ENCODE assay signal across 27 mouse cellular contexts in the genomic region with DNA sequence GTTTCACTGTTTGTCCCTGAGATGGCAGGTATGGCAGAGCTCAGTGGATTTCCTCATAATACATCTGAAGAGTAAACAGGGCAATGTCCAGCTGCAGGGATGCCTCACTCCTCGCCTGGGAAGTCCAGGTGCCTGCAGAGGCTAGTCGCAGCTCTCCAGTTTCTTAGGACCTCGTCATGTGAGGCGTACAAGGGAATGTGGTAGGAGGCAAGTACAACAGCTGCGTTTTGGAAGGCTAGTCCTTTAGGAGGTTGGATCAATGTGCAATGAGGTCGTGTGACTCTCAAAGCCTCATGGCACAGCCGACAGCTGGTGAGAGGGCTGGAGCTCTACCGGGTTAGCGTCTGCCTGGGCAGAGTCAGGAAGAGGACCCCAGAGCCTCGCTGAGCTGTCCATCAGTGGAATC. TPM values are rescaled to one million over a fixed set of nuclear protein-coding genes. Genes with fewer than 3 reads are reported as not detected.
DNase-seq lines count a peak whose midpoint lies in the region; ATAC-seq and TF ChIP-seq lines count a peak whose summit lies in the region.
"Had no signal": no experiment of that assay in that cellular context is flagged by ENCODE, and none has a peak within 500 bp of the region (broad histone marks: within the 10 kb centered on the region; RNA-seq: fewer than 3 reads in every experiment).

No protein-coding gene starts in this region.

- no peak overlapping the region for H3ac ChIP-seq in myocyte (ENCODE audit: control insufficient read depth, insufficient read length)

- no peak for TF ChIP-seq POLR2A in kidney, adult 2 months (IDR thresholded peaks at IDR 0.05; ENCODE audit: low read depth, low read length)
- no peak for TF ChIP-seq POLR2A in myocyte (IDR thresholded peaks at IDR 0.05; ENCODE audit: insufficient read length, low read depth)

- H3K4me3 ChIP-seq in kidney, adult 2 months (ENCODE audit: insufficient read depth, low read depth, low read length): no peak overlapping the region
- no peak overlapping the region for H3K4me3 ChIP-seq in embryonic facial prominence, embryonic 15.5 days (replicated peaks)
- no peak overlapping the region for H3K4me3 ChIP-seq in intestine, embryonic 16.5 days (ENCODE audit: low read length)
- no peak overlapping the region for H3K4me3 ChIP-seq in myocyte
- H3K4me3 ChIP-seq: embryonic facial prominence, embryonic 12.5 days; erythroblast, embryonic 14.5 days; forebrain, embryonic 12.5 days; kidney, embryonic 15.5 days; liver, embryonic 15.5 days; lung, embryonic 15.5 days; neural tube, embryonic 12.5 days had no signal

- WGBS in kidney, adult 2 months: 66% methylated on average over 10 of the region's 10 CpGs
- 82% methylated on average over 10 of the region's 10 CpGs for WGBS in embryonic facial prominence, embryonic 15.5 days
- WGBS in intestine, embryonic 16.5 days: 81% methylated on average over 10 of the region's 10 CpGs

- no peak overlapping the region for H3K27ac ChIP-seq in kidney, adult 2 months (ENCODE audit: insufficient read depth, low read depth, low read length)
- H3K27ac ChIP-seq in embryonic facial prominence, embryonic 15.5 days (replicated peaks): no peak overlapping the region
- H3K27ac ChIP-seq in intestine, embryonic 16.5 days (ENCODE audit: low read length): no peak overlapping the region
- H3K27ac ChIP-seq: embryonic facial prominence, embryonic 12.5 days; forebrain, embryonic 12.5 days; hindbrain, postnatal 0 days; kidney, embryonic 15.5 days; liver, embryonic 15.5 days; lung, embryonic 15.5 days; neural tube, embryonic 12.5 days had no signal

- H3K9me3 ChIP-seq in embryonic facial prominence, embryonic 15.5 days (replicated peaks): no peaks in the 10 kb centered on the region
- H3K9me3 ChIP-seq in intestine, embryonic 16.5 days (ENCODE audit: control insufficient read depth, low read length): no peaks in the 10 kb centered on the region
- H3K9me3 ChIP-seq: embryonic facial prominence, embryonic 12.5 days; forebrain, embryonic 12.5 days; kidney, embryonic 15.5 days; liver, embryonic 15.5 days; lung, embryonic 15.5 days; neural tube, embryonic 12.5 days had no signal

- peak; percentile 24; the same call in 1 of the 2 replicates for ATAC-seq in embryonic facial prominence, embryonic 15.5 days (ENCODE audit: insufficient number of reproducible peaks, low FRiP score, low TSS enrichment, low read depth)
- peak; percentile 72; the same call in 1 of the 2 replicates for ATAC-seq in intestine, embryonic 16.5 days
- ATAC-seq in erythroid progenitor cell, adult 5-6 weeks (replicated peaks; ENCODE audit: low FRiP score, poor library complexity, severe bottlenecking): no peak
- ATAC-seq: CD4-positive, CD25-positive, alpha-beta regulatory T cell, adult 4 months; forebrain, postnatal 0 days; hindbrain, postnatal 0 days; midbrain, embryonic 16.5 days had no signal

- peak; percentile 15 to 36 for DNase-seq in kidney, postnatal 4 days
- no peak for DNase-seq in kidney, adult 2 months
- no peak for DNase-seq in embryo, embryonic 10.5 days (ENCODE audit: low spot score)
- DNase-seq: adrenal gland, postnatal 25 days; cerebellum, adult 2 months; cerebellum, postnatal 14 days; forebrain, postnatal 0 days; gastrocnemius, postnatal 10 days; kidney, adult 11 months; layer of hippocampus, postnatal 36 days; left cerebral cortex, postnatal 4 days had no signal

- no peak for TF ChIP-seq CTCF in kidney, adult 2 months (conservative IDR thresholded peaks at IDR 0.05; ENCODE audit: insufficient read depth, insufficient read length, low read depth, low read length)

- H3K9ac ChIP-seq in embryonic facial prominence, embryonic 15.5 days: no peak overlapping the region
- H3K9ac ChIP-seq in intestine, embryonic 16.5 days (ENCODE audit: low read depth, low read length): no peak overlapping the region
- H3K9ac ChIP-seq: embryonic facial prominence, embryonic 12.5 days; forebrain, embryonic 12.5 days; forebrain, postnatal 0 days; kidney, embryonic 15.5 days; liver, embryonic 15.5 days; lung, embryonic 15.5 days; neural tube, embryonic 12.5 days had no signal

- peaks cover 4% of the 10 kb centered on the region for H3K36me3 ChIP-seq in kidney, adult 2 months (ENCODE audit: control insufficient read depth, insufficient read depth, low read length)
- H3K36me3 ChIP-seq in embryonic facial prominence, embryonic 15.5 days: peaks cover 46% of the 10 kb centered on the region
- no peaks in the 10 kb centered on the region for H3K36me3 ChIP-seq in intestine, embryonic 16.5 days (ENCODE audit: control insufficient read depth, insufficient read depth, low read length)
- peaks cover 25% of the 10 kb centered on the region for H3K36me3 ChIP-seq in myocyte (ENCODE audit: control insufficient read depth, insufficient read depth)

- no peaks in the 10 kb centered on the region for H3K79me2 ChIP-seq in myocyte (ENCODE audit: control insufficient read depth, insufficient read depth)

- no peak overlapping the region for H3K4me2 ChIP-seq in embryonic facial prominence, embryonic 15.5 days (replicated peaks)
- no peak overlapping the region for H3K4me2 ChIP-seq in intestine, embryonic 16.5 days (ENCODE audit: low read depth, low read length)
- no peak overlapping the region for H3K4me2 ChIP-seq in myocyte (ENCODE audit: low read depth)
- H3K4me2 ChIP-seq: embryonic facial prominence, embryonic 12.5 days; forebrain, embryonic 12.5 days; kidney, embryonic 15.5 days; liver, embryonic 15.5 days; lung, embryonic 15.5 days; midbrain, embryonic 11.5 days; neural tube, embryonic 12.5 days had no signal

- no peaks in the 10 kb centered on the region for H3K27me3 ChIP-seq in kidney, adult 2 months (replicated peaks; ENCODE audit: control insufficient read depth, insufficient read depth, low read length)
- no peaks in the 10 kb centered on the region for H3K27me3 ChIP-seq in embryonic facial prominence, embryonic 15.5 days
- no peaks in the 10 kb centered on the region for H3K27me3 ChIP-seq in intestine, embryonic 16.5 days (replicated peaks; ENCODE audit: control insufficient read depth, insufficient read depth, low read length)
- H3K27me3 ChIP-seq in myocyte (ENCODE audit: control insufficient read depth, insufficient read depth, insufficient read length): no peaks in the 10 kb centered on the region
- H3K27me3 ChIP-seq: embryonic facial prominence, embryonic 12.5 days; forebrain, embryonic 12.5 days; kidney, embryonic 15.5 days; liver, embryonic 15.5 days; lung, embryonic 15.5 days; neural tube, embryonic 12.5 days had no signal

- H3K4me1 ChIP-seq in kidney, adult 2 months (ENCODE audit: control insufficient read depth, insufficient read depth, low read length): no peaks in the 10 kb centered on the region
- no peaks in the 10 kb centered on the region for H3K4me1 ChIP-seq in embryonic facial prominence, embryonic 15.5 days
- 0 out of 2 replicates have a peak, but pooled peaks cover 2% of the 10 kb centered on the region for H3K4me1 ChIP-seq in intestine, embryonic 16.5 days (ENCODE audit: control insufficient read depth, insufficient read depth, low read length)
- H3K4me1 ChIP-seq: embryonic facial prominence, embryonic 12.5 days; forebrain, embryonic 12.5 days; kidney, embryonic 15.5 days; lung, embryonic 15.5 days; neural tube, embryonic 12.5 days had no signal

TF ChIP-seq in myocyte, 11 proteins besides CTCF, POLR2A, EP300 and RAD21:
- TF ChIP-seq TCF3 (IDR thresholded peaks at IDR 0.05; ENCODE audit: insufficient read length, low read depth) (no peak), MYOD1 (IDR thresholded peaks at IDR 0.05; ENCODE audit: control insufficient read depth in 1 of 3, insufficient read length in 2 of 3, low read depth in 2 of 3) (peak in 2 of 3 experiments; percentile 49 to 63), MYOG (IDR thresholded peaks at IDR 0.05; ENCODE audit: control insufficient read depth in 1 of 3, insufficient read depth in 1 of 3, insufficient read length in 2 of 3, low read depth in 2 of 3) (peak in 1 of 3 experiments; percentile 31)
TF ChIP-seq in myocyte: peak in this region for 2.

RNA-seq across cellular contexts. Expression of gene Myrfl, which starts 7.8 kb away (rescaled TPM):
- polyA plus RNA-seq in kidney, adult 2 months (2012; rRNA removed): 0.02 and 0.04 TPM in 2 replicates
- polyA plus RNA-seq in embryonic facial prominence, embryonic 15.5 days (2015; fragmentation: Nextera tagmentation; extraction: Ambion mirVana): 0.12 and 0.24 TPM in 2 replicates
- 9.4 and 10.2 TPM in 2 replicates for polyA plus RNA-seq in intestine, embryonic 16.5 days (2015; fragmentation: Nextera tagmentation; extraction: Ambion mirVana)
- polyA plus RNA-seq in myocyte (2012; fragmentation: generic; extraction: Trizol): 0.04 TPM
- total RNA-seq in erythroid progenitor cell, adult 5-6 weeks (2015; ENCODE audit: low replicate concordance): not detected in 2 replicates
- total RNA-seq in erythroid progenitor cell, adult 5-6 weeks (2017; ENCODE audit: low replicate concordance): not detected in 2 replicates
- total RNA-seq: adrenal gland, adult 18-20 months; forebrain, postnatal 0 days; hindbrain, postnatal 0 days had no signal
- polyA plus RNA-seq: erythroblast, embryonic 14.5 days; forebrain, postnatal 0 days; liver, embryonic 15.5 days had no signal

RNA-seq across cellular contexts. Expression of gene Rab3ip, which starts 46.1 kb away (rescaled TPM):
- polyA plus RNA-seq in kidney, adult 2 months (2012; rRNA removed): 641 and 892 TPM in 2 replicates
- 33.1 and 36.0 TPM in 2 replicates for polyA plus RNA-seq in embryonic facial prominence, embryonic 15.5 days (2015; fragmentation: Nextera tagmentation; extraction: Ambion mirVana)
- polyA plus RNA-seq in intestine, embryonic 16.5 days (2015; fragmentation: Nextera tagmentation; extraction: Ambion mirVana): 32.8 and 34.4 TPM in 2 replicates
- 29.1 TPM for polyA plus RNA-seq in myocyte (2012; fragmentation: generic; extraction: Trizol)
- 4.6 and 13.7 TPM in 2 replicates for total RNA-seq in erythroid progenitor cell, adult 5-6 weeks (2015; ENCODE audit: low replicate concordance)
- total RNA-seq in erythroid progenitor cell, adult 5-6 weeks (2017; ENCODE audit: low replicate concordance): 12.6 and 14.8 TPM in 2 replicates

Comparison
In these comparisons a context has a peak if more than half of its experiments do, and no peak if none do; other contexts are left out.
1. DNase-seq: peak in kidney, postnatal 4 days (2 of 2); none in kidney, adult 2 months (single experiment) and embryo, embryonic 10.5 days (single experiment).
2. RNA of gene Rab3ip, which starts 46.1 kb away (polyA plus RNA-seq): 641 to 892 TPM in kidney, adult 2 months; 33.1 to 36.0 TPM in embryonic facial prominence, embryonic 15.5 days, 32.8 to 34.4 TPM in intestine, embryonic 16.5 days and 29.1 TPM in myocyte (single experiment); every median in the first group is over 10 times any median in the second.